Mouse (Mus musculus) retina, adult 2 months (tissue): ENCODE measurements around the gene Tnr.

Source experiments
- DNase-seq: peaks from one replicate; pipeline ENCODE4 v3.0.0-alpha.2; 2012; ENCODE audit warnings: low read depth, low spot score

Gene Tnr

GRCm38 (mm10) chr1:159566046-159566445 is 42.5 kb downstream of the Tnr start:
- no peak for DNase-seq

GRCm38 (mm10) chr1:159567171-159567570 is 43.6 kb downstream of the Tnr start:
- DNase-seq, result no peak

GRCm38 (mm10) chr1:159570270-159570669 is 46.7 kb downstream of the Tnr start:
- no peak for DNase-seq

- DNase-seq, result no peak
Measured at GRCm38 (mm10) chr1:159570831-159571230, 47.3 kb downstream of the Tnr start.

- DNase-seq, result no peak
Measured at GRCm38 (mm10) chr1:159571951-159572350, 48.4 kb downstream of the Tnr start.

- DNase-seq, result no peak
Measured at GRCm38 (mm10) chr1:159573116-159573515, 49.5 kb downstream of the Tnr start.

GRCm38 (mm10) chr1:159574661-159575060 is 51.1 kb downstream of the Tnr start:
- DNase-seq, result no peak

- no peak for DNase-seq
Measured at GRCm38 (mm10) chr1:159576246-159576645, 52.7 kb downstream of the Tnr start.

- DNase-seq, result no peak
Measured at GRCm38 (mm10) chr1:159578391-159578790, 54.8 kb downstream of the Tnr start.

GRCm38 (mm10) chr1:159580335-159580921 is 56.9 kb downstream of the Tnr start:
- no peak for DNase-seq

GRCm38 (mm10) chr1:159583877-159584276 is 60.3 kb downstream of the Tnr start:
- DNase-seq, result no peak

GRCm38 (mm10) chr1:159588741-159589140 is 65.2 kb downstream of the Tnr start:
- DNase-seq, result no peak

- DNase-seq, result no peak
Measured at GRCm38 (mm10) chr1:159594099-159595058, 70.8 kb downstream of the Tnr start.

- no peak for DNase-seq
Measured at GRCm38 (mm10) chr1:159595729-159596128, 72.2 kb downstream of the Tnr start.

GRCm38 (mm10) chr1:159596640-159597039 is 73.1 kb downstream of the Tnr start:
- DNase-seq, result no peak

GRCm38 (mm10) chr1:159613561-159613960 is 90.0 kb downstream of the Tnr start:
- no peak for DNase-seq

GRCm38 (mm10) chr1:159614062-159614601 is 90.6 kb downstream of the Tnr start:
- no peak for DNase-seq

- no peak for DNase-seq
Measured at GRCm38 (mm10) chr1:159614644-159615431, 91.3 kb downstream of the Tnr start.

GRCm38 (mm10) chr1:159615686-159616085 is 92.1 kb downstream of the Tnr start:
- DNase-seq, result no peak

GRCm38 (mm10) chr1:159619205-159619604 is 95.6 kb downstream of the Tnr start:
- no peak for DNase-seq

- DNase-seq, result no peak
Measured at GRCm38 (mm10) chr1:159621321-159621720, 97.8 kb downstream of the Tnr start.

- no peak for DNase-seq
Measured at GRCm38 (mm10) chr1:159629119-159629518, 105.5 kb downstream of the Tnr start.
